Mouse (Mus musculus) megakaryocyte progenitor cell, adult 5-6 weeks (primary cell): ENCODE results near the gene Rnf167. TPM values are rescaled to one million over a fixed set of nuclear protein-coding genes. Genes with fewer than 3 reads are reported as not detected.

Experiments
- ATAC-seq: replicated peaks from 2 replicates; pipeline ENCODE4 v1.8.0; 2016; ENCODE audit warnings: mild to moderate bottlenecking, moderate TSS enrichment, inconsistent platforms; ENCODE audit not compliant: poor library complexity
- total RNA-seq, 2 experiments: library from RNA; stranded (forward) in 1 of 2; stranded (reverse) in 1 of 2; fragments of 157-497, 149-512 nt in 1 of 2; fragments of 200-1000 nt in 1 of 2; gene quantifications; 2 replicates each; pipeline versions ENCODE4 v1.2.3 to v1.2.4; 2015 to 2017

The Rnf167 gene
- total RNA-seq, 2 experiments from 2014 or later: 30.7 to 39.3 TPM

- no peak for ATAC-seq
Measured at GRCm38 (mm10) chr11:70635601-70636000, 11.4 kb upstream of the Rnf167 start.

GRCm38 (mm10) chr11:70637764-70638163 lies 9.3 kb upstream of the Rnf167 start:
- ATAC-seq: no peak

GRCm38 (mm10) chr11:70638293-70638692 lies 8.7 kb upstream of the Rnf167 start:
- no peak for ATAC-seq

- ATAC-seq: peak; percentile 94
Measured at GRCm38 (mm10) chr11:70638714-70639278, 8.2 kb upstream of the Rnf167 start, which contains the start of gene Gp1ba. Gene Gp1ba (plus strand): TSS chr11:70639122.

- ATAC-seq: no peak
Measured at GRCm38 (mm10) chr11:70639976-70640375, 7.1 kb upstream of the Rnf167 start.

GRCm38 (mm10) chr11:70641241-70641640 lies 5.8 kb upstream of the Rnf167 start:
- ATAC-seq: no peak

GRCm38 (mm10) chr11:70643051-70643450 lies 4.0 kb upstream of the Rnf167 start:
- ATAC-seq: no peak

- ATAC-seq: no peak
Measured at GRCm38 (mm10) chr11:70644564-70645103, 2.4 kb upstream of the Rnf167 start.

- no peak for ATAC-seq
Measured at GRCm38 (mm10) chr11:70645461-70646258, 1.4 kb upstream of the Rnf167 start.

GRCm38 (mm10) chr11:70646259-70646555 lies 828 bp upstream of the Rnf167 start:
- ATAC-seq: no peak

- peak; percentile 9; the same call in 1 of the 2 replicates for ATAC-seq
Measured at GRCm38 (mm10) chr11:70647716-70648420, 833 bp downstream of the Rnf167 start.

GRCm38 (mm10) chr11:70648512-70648911 lies 1.5 kb downstream of the Rnf167 start:
- ATAC-seq: 0 out of 2 replicates have a peak, but pooled peaks have one; percentile 3

- no peak for ATAC-seq
Measured at GRCm38 (mm10) chr11:70649185-70649734, 2.2 kb downstream of the Rnf167 start.

GRCm38 (mm10) chr11:70650322-70651175 lies 3.5 kb downstream of the Rnf167 start:
- peak; percentile 5; the same call in 1 of the 2 replicates for ATAC-seq

- ATAC-seq: no peak
Measured at GRCm38 (mm10) chr11:70651391-70651790, 4.4 kb downstream of the Rnf167 start.

GRCm38 (mm10) chr11:70652029-70652883 lies 5.2 kb downstream of the Rnf167 start:
- no peak for ATAC-seq

GRCm38 (mm10) chr11:70652884-70653344 lies 5.9 kb downstream of the Rnf167 start:
- ATAC-seq: no peak

GRCm38 (mm10) chr11:70653345-70654197 lies 6.5 kb downstream of the Rnf167 start:
- ATAC-seq: peak; percentile 11
